Mouse (Mus musculus) thymus, postnatal 0 days (tissue): ENCODE measurements at regions not wholly inside any gene's neighbourhood (a gene's known extent, or its start where the extent isn't known, plus 50 kb on each side); places are given as distances from the start of the nearest gene placed in this dataset.

Experiments
- DNase-seq: peaks from one replicate; pipeline ENCODE4 v3.0.0-alpha.2; 2015; ENCODE audit warnings: low spot score

DNA sequence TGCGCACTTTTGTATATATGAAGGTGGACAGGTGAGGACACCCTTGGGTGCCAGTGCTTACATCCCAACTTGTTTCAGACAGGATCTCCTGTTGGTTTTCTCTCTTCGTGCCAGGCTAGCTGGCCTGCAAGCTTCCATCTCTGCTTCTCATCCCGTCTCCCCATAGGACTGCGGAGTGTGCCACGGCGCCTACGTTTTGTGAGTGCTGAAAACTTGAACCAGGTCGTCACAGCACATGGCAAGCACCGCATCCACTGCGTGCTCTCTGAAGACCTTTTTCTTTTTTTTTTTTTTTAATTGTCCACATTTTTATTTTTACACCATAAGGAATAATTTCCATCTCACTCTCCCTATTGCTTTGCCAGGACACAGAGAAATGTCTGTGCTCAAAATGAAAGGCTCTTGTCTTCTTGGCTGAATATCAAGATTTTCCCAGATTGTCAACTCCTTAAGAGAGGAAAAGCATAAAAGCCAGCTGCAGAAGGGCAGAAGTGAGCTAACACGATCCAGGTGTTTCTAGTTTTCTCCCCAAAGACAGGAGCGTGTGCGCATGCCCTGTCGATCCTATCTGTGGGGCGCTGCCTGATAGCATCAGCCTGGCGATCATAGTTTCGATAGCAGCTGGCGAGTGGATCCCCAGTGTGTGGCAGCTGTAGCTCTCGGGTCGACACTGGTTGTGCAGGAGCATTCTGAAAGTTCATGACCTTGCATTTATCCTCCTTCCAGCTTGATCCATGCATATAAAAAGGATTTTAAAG, 326.4 kb upstream of the Ddhd1 start:
- DNase-seq: no peak

DNA sequence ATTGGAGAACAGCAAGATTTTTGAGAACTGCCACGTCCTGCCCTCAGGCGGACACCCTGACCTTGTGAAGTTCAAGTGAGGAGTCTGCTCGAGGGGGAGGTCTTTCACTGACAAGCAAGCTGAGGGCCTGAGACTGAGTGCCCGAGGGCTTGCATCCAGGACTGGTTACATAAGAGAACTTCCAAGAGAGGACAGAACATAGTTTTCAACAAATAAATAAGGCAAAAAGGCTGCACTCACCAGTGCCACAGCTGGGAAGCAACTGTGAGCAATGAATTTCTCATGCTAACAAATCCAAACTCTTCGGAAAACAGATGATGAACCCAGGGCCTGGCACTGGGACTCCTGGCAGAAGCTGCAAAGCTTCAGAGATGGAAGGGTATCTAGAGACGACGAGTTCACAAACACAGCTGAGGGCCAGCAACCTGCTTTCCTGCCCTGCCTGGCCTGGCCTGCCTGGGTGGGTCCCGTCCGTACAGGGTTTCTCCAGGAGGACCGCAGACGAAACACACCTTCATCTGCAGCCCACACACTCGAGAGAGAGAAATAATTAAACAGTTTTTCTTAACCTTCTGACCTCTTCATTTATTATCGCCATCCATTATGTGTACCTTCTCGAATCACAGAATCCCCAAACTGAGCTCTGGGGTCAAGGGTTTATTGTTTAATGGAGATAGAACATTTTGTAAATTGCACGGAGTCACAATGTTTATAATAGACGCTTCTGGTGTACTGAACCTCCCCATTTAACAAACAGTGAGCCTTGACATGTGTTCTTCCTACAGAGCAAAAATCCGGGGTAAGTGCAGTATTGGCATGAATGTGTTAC, 334.3 kb upstream of the Ddhd1 start:
- DNase-seq: no peak

DNA sequence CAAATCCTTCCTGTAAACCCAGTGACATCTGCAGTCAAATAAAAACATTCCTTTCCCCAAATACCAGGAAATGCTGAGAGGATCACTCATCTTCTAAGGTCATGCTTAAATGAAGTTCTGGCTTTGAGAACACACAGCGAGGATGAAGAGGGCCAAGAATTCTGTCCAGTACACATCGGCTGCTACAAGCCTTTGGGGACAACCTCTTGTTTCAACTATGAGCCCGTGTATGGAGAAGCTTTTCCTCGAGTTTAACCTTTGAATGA, 334.9 kb upstream of the Ddhd1 start:
- DNase-seq: no peak

- DNase-seq: no peak
Measured at GRCm38 (mm10) chr14:45993669-45994068, 335.7 kb upstream of the Ddhd1 start.

DNA sequence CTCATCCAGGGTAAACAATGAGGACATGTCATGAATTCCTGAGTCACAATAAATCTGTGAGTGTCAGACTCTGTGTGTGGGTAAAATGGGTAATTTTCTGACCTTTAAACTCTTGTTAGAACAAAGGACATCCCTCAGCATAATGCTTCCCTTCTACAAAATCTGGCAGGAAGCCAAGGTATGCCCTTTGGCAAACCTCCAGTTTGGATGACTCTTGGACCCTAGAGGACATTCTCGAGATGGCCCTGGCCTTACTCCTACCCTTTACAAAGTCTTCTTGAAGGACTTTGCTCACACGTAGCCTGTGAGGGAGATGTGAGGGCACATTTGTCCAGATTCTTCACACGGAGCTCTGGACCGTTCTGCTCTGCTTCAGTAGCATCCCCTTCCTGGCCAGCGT, 338.8 kb upstream of the Ddhd1 start:
- DNase-seq: no peak

DNA sequence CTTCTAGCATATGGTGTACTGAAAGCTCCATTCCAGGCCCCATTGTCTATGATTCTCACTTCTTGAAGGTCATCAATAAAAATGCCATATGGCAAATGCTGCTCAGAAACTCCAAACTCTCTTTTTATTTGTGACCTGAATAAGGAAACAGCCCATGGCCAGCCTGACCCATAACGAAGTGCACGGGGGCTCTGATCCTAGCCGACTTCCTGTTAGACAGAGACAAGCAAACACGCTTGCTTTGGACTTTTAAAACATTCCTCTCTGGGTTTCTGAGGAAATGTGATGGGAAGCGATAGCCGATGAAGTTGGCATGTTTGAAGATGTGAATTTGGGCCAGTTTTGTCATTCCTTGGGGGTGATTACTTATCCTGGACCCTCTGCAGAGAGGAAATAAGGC, 346.1 kb upstream of the Ddhd1 start:
- DNase-seq: no peak

- no peak for DNase-seq
Measured at GRCm38 (mm10) chr14:46005307-46005706, 347.4 kb upstream of the Ddhd1 start.

- DNase-seq: no peak
Measured at GRCm38 (mm10) chr14:46013232-46013631, 355.3 kb upstream of the Ddhd1 start.

- no peak for DNase-seq
Measured at GRCm38 (mm10) chr14:46014090-46014489, 356.1 kb upstream of the Ddhd1 start.

DNA sequence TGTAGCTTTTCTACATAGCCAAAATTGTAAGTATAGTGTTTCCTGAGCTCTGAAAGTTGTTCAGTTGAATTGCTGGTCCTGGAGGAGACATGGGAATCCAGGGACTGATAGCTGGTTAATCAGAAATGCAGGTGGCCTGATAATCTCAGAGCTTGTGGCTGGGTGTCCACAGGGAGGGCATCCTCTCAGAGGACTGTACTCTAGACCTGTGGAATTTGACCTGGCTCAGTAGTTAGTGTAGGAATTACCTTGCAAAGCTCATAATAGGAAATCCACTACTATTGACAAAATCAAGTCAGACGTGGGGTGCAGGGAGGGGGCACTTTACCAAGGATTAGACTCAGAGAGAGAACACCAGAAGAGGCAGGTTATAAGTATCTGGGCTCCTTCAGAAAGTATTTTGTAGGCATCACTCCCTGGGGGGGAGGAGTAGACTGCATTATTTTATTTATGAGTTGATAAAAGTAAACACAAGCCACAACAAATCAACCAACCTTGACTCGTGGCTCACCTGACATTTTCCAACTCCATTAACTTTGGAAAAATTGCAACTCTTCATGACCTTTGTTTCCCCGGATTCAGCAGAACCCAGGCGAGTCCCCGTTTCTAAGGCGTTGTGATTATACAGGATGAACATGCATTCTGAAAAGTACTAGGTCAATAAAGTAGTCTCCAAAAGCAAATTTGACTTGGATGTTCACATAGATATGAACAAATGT, 357.9 kb upstream of the Ddhd1 start:
- no peak for DNase-seq

- DNase-seq: no peak
Measured at GRCm38 (mm10) chr14:46016701-46017106, 358.8 kb upstream of the Ddhd1 start.

DNA sequence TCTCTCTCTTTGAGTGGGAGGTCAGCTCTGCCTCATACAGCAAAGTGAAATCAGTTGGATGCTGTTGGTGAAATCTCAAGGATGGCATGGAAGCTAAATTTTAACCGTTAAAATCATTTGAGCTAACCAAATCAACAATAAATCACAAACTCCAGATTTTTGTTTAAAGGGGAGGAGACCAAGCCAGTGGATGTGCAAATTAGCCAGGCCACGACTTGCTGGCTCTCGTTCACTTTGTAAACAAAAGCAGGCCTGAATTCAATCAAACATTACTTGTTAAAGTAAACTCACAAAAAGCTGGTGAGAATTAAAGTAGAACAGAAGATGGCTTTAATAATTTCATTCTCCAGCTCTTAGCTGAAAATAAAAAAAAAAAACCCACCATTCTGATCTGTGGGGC, 359.3 kb upstream of the Ddhd1 start:
- DNase-seq: no peak

GRCm38 (mm10) chr14:46017976-46018375, 360.0 kb upstream of the Ddhd1 start:
- no peak for DNase-seq

- DNase-seq: no peak
Measured at GRCm38 (mm10) chr14:46019240-46020025, 359.8 kb upstream of the Gm15217 start.

- no peak for DNase-seq
Measured at GRCm38 (mm10) chr14:46034301-46034700, 344.9 kb upstream of the Gm15217 start.

GRCm38 (mm10) chr14:46060622-46061381, 318.4 kb upstream of the Gm15217 start:
- no peak for DNase-seq

GRCm38 (mm10) chr14:46067102-46067801, 312.0 kb upstream of the Gm15217 start:
- DNase-seq: no peak

DNA sequence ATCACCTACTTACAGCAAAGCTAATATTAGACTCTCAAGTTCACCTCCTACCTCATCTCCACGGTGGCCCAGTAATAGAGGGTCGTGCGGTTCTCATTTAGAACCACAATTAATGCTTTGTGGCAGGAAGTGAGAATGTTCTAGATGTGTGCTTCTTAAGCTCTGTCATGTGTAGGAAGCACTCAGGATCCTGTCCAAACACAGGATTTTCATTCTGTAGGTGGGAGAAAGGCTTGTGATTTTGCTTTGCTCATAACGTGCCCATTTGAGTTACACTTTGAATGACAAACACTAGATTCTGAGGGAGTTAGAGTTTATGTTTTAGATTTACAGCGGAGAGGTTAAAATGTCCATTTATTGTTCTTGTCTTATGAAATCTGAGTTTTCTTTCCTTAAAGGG, 308.0 kb upstream of the Gm15217 start:
- no peak for DNase-seq

DNA sequence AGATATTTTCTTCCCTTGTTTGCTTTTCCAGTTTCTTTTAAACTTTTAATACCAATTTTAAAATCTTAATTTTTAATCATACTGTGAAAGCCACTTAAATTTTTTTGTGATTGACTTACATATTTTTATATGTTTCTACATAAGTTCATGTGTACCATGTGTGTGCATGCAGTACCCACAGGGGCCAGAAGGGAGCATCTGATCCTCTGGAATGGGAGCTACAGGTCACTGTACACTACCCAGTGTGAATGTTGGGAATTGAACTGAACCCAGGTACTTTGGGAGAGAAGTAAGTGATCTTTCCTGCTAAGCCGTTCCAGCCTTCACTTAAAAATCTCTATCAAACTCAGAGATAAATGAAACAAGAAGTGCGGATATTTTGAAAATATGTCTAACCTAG, 302.5 kb upstream of the Gm15217 start:
- no peak for DNase-seq
